Mouse (Mus musculus): ENCODE results near the gene Cacna2d3. TPM values are rescaled to one million over a fixed set of nuclear protein-coding genes. Genes with fewer than 3 reads are reported as not detected.

Gene Cacna2d3
- total RNA-seq, 2 experiments from 2014 or later = 0.62 to 1.7 TPM

- DNase-seq = no peak
- intact Hi-C loops (cut with DNase I; ENCODE audit: low total_unique reads) = no loop called here
Observed at GRCm38 (mm10) chr14:29648721-29649120, 72.9 kb downstream of the Cacna2d3 start.

- intact Hi-C loops (cut with DNase I; ENCODE audit: low total_unique reads) = no loop called here
- DNase-seq = no peak
Observed at GRCm38 (mm10) chr14:29645421-29645820, 76.2 kb downstream of the Cacna2d3 start.

- no peak for DNase-seq
- intact Hi-C loops (cut with DNase I; ENCODE audit: low total_unique reads) = no loop called here
Observed at GRCm38 (mm10) chr14:29643217-29643616, 78.4 kb downstream of the Cacna2d3 start.

GRCm38 (mm10) chr14:29639266-29639665, 82.4 kb downstream of the Cacna2d3 start:
- intact Hi-C loops (cut with DNase I; ENCODE audit: low total_unique reads) = no loop called here
- no peak for DNase-seq

GRCm38 (mm10) chr14:29628213-29628612, 93.5 kb downstream of the Cacna2d3 start:
- no peak for DNase-seq
- intact Hi-C loops (cut with DNase I; ENCODE audit: low total_unique reads) = no loop called here

- DNase-seq = no peak
- intact Hi-C loops (cut with DNase I; ENCODE audit: low total_unique reads) = no loop called here
Observed at GRCm38 (mm10) chr14:29612436-29612835, 109.2 kb downstream of the Cacna2d3 start.

GRCm38 (mm10) chr14:29608761-29609160, 112.9 kb downstream of the Cacna2d3 start:
- intact Hi-C loops (cut with DNase I; ENCODE audit: low total_unique reads) = no loop called here
- DNase-seq = no peak

- DNase-seq = no peak
- intact Hi-C loops (cut with DNase I; ENCODE audit: low total_unique reads) = no loop called here
Observed at GRCm38 (mm10) chr14:29599428-29599827, 122.2 kb downstream of the Cacna2d3 start.

- intact Hi-C loops (cut with DNase I; ENCODE audit: low total_unique reads) = no loop called here
- no peak for DNase-seq
Observed at GRCm38 (mm10) chr14:29592896-29593295, 128.8 kb downstream of the Cacna2d3 start.

- no peak for DNase-seq
- intact Hi-C loops (cut with DNase I; ENCODE audit: low total_unique reads) = no loop called here
Observed at GRCm38 (mm10) chr14:29589628-29590027, 132.0 kb downstream of the Cacna2d3 start.

GRCm38 (mm10) chr14:29581961-29582360, 139.7 kb downstream of the Cacna2d3 start:
- intact Hi-C loops (cut with DNase I; ENCODE audit: low total_unique reads) = no loop called here
- DNase-seq = no peak

- no peak for DNase-seq
- intact Hi-C loops (cut with DNase I; ENCODE audit: low total_unique reads) = no loop called here
Observed at GRCm38 (mm10) chr14:29577786-29578185, 143.9 kb downstream of the Cacna2d3 start.

GRCm38 (mm10) chr14:29575551-29575950, 146.1 kb downstream of the Cacna2d3 start:
- intact Hi-C loops (cut with DNase I; ENCODE audit: low total_unique reads) = no loop called here
- no peak for DNase-seq

- intact Hi-C loops (cut with DNase I; ENCODE audit: low total_unique reads) = no loop called here
- DNase-seq = no peak
Observed at GRCm38 (mm10) chr14:29562704-29563103, 159.0 kb downstream of the Cacna2d3 start.

GRCm38 (mm10) chr14:29561122-29561834, 160.4 kb downstream of the Cacna2d3 start:
- intact Hi-C loops (cut with DNase I; ENCODE audit: low total_unique reads) = no loop called here
- DNase-seq = no peak

GRCm38 (mm10) chr14:29558440-29558839, 163.2 kb downstream of the Cacna2d3 start:
- no peak for DNase-seq
- intact Hi-C loops (cut with DNase I; ENCODE audit: low total_unique reads) = no loop called here

- DNase-seq = no peak
- intact Hi-C loops (cut with DNase I; ENCODE audit: low total_unique reads) = no loop called here
Observed at GRCm38 (mm10) chr14:29556152-29556551, 165.5 kb downstream of the Cacna2d3 start.

- intact Hi-C loops (cut with DNase I; ENCODE audit: low total_unique reads) = no loop called here
- no peak for DNase-seq
Observed at GRCm38 (mm10) chr14:29552471-29552870, 169.2 kb downstream of the Cacna2d3 start.

GRCm38 (mm10) chr14:29548646-29549045, 173.0 kb downstream of the Cacna2d3 start:
- DNase-seq = no peak
- intact Hi-C loops (cut with DNase I; ENCODE audit: low total_unique reads) = no loop called here

GRCm38 (mm10) chr14:29530516-29530915, 191.1 kb downstream of the Cacna2d3 start:
- no peak for DNase-seq
- intact Hi-C loops (cut with DNase I; ENCODE audit: low total_unique reads) = no loop called here

- no peak for DNase-seq
- intact Hi-C loops (cut with DNase I; ENCODE audit: low total_unique reads) = no loop called here
Observed at GRCm38 (mm10) chr14:29528696-29529095, 193.0 kb downstream of the Cacna2d3 start.
